Mouse (Mus musculus): ENCODE results near the gene Tsacc. TPM values are rescaled to one million over a fixed set of nuclear protein-coding genes. Genes with fewer than 3 reads are reported as not detected.

The Tsacc gene
- polyA plus RNA-seq, 1 experiment, result 4.0 TPM

DNA sequence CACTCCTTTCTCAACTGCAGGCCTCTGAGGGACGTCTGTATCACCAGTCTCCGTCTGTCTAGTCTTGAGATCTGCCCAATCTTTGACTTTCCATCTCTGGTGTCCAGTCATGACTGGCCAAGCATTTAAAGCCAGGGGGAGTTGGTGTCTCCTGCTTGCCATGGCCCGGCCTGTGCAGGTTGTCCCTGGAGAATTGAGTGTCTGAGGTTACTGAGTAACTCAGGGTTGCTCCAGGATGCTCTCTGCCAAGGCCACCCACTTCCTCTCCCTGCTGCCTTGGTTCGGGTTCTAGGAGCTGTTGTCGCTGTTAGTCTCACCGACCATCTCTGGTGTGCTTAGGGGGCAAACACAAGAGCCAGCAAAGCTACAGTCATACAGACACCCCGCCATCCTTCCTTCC lies 40.4 kb downstream of the Tsacc start:
- WGBS, result 86% methylated on average over 7 of the region's 7 CpGs
- H3K27ac ChIP-seq (ENCODE audit: insufficient read depth, low read length), result no peak overlapping the region
- H3K4me1 ChIP-seq (ENCODE audit: control insufficient read depth, insufficient read depth, low read length), result no peaks in the 10 kb centered on the region; the same call in 1 of the 2 replicates
- TF ChIP-seq POLR2A (IDR thresholded peaks at IDR 0.05; ENCODE audit: borderline replicate concordance, insufficient read depth, low read length), result no peak
- TF ChIP-seq CTCF (IDR thresholded peaks at IDR 0.05; ENCODE audit: borderline replicate concordance, insufficient read depth, low read depth, low read length), result no peak
- no peaks in the 10 kb centered on the region for H3K27me3 ChIP-seq (ENCODE audit: control insufficient read depth, insufficient read depth, low read length)
- no peak overlapping the region for H3K4me3 ChIP-seq (replicated peaks; ENCODE audit: insufficient read depth, low read depth, low read length)
- DNase-seq, result no peak

DNA sequence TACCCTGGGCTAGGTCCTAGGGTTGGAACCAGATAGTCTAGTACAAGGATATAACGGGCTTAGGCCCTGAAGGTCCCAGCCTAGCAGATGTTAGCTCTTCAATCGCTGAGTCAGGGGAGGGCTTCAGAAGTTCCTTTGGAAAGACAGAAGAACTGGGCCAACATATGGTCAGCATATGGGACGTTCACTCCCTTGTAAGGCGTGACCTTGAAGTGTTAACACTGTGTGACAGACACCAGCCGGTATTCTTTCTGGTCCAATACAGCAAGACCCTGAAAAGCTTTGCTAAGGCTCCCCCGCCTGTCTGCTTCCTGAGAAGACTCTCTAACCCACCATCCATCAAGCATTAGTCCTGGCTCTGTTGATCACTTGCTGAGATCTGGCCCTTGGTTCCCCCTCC lies 40.8 kb downstream of the Tsacc start:
- TF ChIP-seq POLR2A (IDR thresholded peaks at IDR 0.05; ENCODE audit: borderline replicate concordance, insufficient read depth, low read length) (no peak), CTCF (IDR thresholded peaks at IDR 0.05; ENCODE audit: borderline replicate concordance, insufficient read depth, low read depth, low read length) (no peak)
- Histone ChIP-seq H3K4me3 (replicated peaks; ENCODE audit: insufficient read depth, low read depth, low read length) (no peak overlapping the region), H3K27ac (ENCODE audit: insufficient read depth, low read length) (no peak overlapping the region), H3K27me3 (ENCODE audit: control insufficient read depth, insufficient read depth, low read length) (no peaks in the 10 kb centered on the region), H3K4me1 (ENCODE audit: control insufficient read depth, insufficient read depth, low read length) (no peaks in the 10 kb centered on the region; the same call in 1 of the 2 replicates)
- WGBS, result 76% methylated on average over 6 of the region's 6 CpGs
- no peak for DNase-seq

DNA sequence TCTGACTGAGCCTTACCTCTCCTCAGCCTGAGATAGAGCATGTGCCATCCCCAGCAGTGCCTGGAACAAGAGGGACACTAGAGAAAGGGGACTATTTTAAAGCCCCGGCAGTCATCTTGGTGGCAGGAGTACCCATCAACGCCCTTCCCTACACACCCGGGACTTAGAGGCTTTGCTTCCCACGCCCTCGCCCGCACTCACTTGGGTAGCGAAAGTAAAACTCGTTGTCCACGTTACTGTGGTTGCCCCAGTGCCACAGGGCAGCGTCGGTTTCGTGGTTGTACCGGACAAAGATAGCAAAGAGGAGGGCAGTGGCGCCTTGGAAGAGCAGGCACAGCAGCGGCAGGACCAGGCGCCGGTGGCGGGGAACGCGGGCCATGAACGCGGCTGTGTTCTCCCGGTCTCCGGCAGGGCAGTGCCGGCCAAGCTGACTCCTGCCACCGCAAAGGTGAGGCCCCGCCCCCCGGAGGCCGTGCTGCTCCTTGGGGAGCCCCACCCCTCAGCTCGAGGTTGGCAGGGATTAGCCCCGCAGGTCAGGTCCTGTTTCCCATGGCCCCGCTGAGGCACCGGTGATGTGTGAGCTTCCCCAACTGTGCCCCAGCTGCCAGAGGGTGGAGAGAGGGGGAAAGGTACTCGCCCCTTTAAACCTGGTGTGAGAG lies 42.4 kb downstream of the Tsacc start, which contains the start of gene Rhbg:
TSS of gene Rhbg (minus strand) at position 442 of the 659 bp plus-strand sequence.
- Histone ChIP-seq H3K27ac (ENCODE audit: insufficient read depth, low read length) (no peak within 1 kb of the TSS), H3K4me3 (replicated peaks; ENCODE audit: insufficient read depth, low read depth, low read length) (peak within 1 kb of the TSS; percentile 58), H3K27me3 (ENCODE audit: control insufficient read depth, insufficient read depth, low read length) (no peaks in the 10 kb centered on the region), H3K4me1 (ENCODE audit: control insufficient read depth, insufficient read depth, low read length) (no peaks in the 10 kb centered on the region; the same call in 1 of the 2 replicates)
- peak; percentile 68 to 70 for DNase-seq
- no peak for TF ChIP-seq CTCF (IDR thresholded peaks at IDR 0.05; ENCODE audit: borderline replicate concordance, insufficient read depth, low read depth, low read length)
- TF ChIP-seq POLR2A (IDR thresholded peaks at IDR 0.05; ENCODE audit: borderline replicate concordance, insufficient read depth, low read length), result no peak
- 2% methylated on average over 34 of the region's 34 CpGs for WGBS

DNA sequence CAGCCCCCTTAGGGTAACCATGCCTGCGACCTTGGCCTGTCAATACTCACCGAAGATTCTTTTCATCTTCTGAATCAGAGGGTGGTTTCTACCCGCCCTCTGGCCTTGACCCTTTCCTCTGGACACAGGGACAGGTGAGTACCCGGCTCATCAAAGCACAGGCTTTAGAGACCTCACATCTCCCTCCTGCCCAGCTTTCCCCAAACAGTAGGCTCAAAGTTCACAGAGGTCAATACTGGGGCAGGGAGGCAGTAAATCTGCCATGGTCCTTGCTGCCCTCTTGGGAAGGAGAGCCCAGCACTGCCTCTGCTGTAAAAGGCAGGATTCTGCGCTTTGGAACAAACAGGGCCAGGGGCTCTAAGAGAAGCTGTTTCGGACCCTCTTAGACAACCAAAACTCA lies 44.1 kb downstream of the Tsacc start:
- TF ChIP-seq CTCF (IDR thresholded peaks at IDR 0.05; ENCODE audit: borderline replicate concordance, insufficient read depth, low read depth, low read length), result no peak
- Histone ChIP-seq H3K27me3 (ENCODE audit: control insufficient read depth, insufficient read depth, low read length) (no peaks in the 10 kb centered on the region), H3K27ac (ENCODE audit: insufficient read depth, low read length) (no peak overlapping the region), H3K4me3 (replicated peaks; ENCODE audit: insufficient read depth, low read depth, low read length) (no peak overlapping the region), H3K4me1 (ENCODE audit: control insufficient read depth, insufficient read depth, low read length) (no peaks in the 10 kb centered on the region; the same call in 1 of the 2 replicates)
- DNase-seq, result no peak
- WGBS, result 88% methylated on average over 6 of the region's 6 CpGs

DNA sequence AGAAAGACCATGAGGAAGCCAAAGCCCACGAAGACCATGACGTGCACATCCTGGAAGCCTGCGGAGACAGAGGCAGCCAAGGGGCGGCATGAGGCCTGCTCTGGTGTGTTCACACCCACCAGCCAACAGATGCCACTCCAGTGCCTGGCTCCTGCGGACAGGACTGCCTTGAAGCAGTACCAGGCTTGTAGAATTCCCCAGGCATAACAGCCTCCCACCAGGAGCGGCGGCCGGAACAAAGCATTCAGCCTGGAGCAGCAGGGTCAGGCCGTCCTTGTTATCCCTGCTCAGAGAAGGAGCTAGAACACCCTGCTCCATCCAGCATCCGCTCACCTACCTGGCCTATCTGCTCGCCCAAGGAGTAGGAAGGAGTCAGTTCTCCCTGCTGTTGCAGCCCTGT lies 48.4 kb downstream of the Tsacc start:
- Histone ChIP-seq H3K4me1 (ENCODE audit: control insufficient read depth, insufficient read depth, low read length) (no peaks in the 10 kb centered on the region), H3K4me3 (replicated peaks; ENCODE audit: insufficient read depth, low read depth, low read length) (no peak overlapping the region), H3K27ac (ENCODE audit: insufficient read depth, low read length) (no peak overlapping the region), H3K27me3 (ENCODE audit: control insufficient read depth, insufficient read depth, low read length) (no peaks in the 10 kb centered on the region)
- 46% methylated on average over 11 of the region's 11 CpGs for WGBS
- TF ChIP-seq CTCF (IDR thresholded peaks at IDR 0.05; ENCODE audit: borderline replicate concordance, insufficient read depth, low read depth, low read length) (no peak), POLR2A (IDR thresholded peaks at IDR 0.05; ENCODE audit: borderline replicate concordance, insufficient read depth, low read length) (no peak)
- no peak for DNase-seq

DNA sequence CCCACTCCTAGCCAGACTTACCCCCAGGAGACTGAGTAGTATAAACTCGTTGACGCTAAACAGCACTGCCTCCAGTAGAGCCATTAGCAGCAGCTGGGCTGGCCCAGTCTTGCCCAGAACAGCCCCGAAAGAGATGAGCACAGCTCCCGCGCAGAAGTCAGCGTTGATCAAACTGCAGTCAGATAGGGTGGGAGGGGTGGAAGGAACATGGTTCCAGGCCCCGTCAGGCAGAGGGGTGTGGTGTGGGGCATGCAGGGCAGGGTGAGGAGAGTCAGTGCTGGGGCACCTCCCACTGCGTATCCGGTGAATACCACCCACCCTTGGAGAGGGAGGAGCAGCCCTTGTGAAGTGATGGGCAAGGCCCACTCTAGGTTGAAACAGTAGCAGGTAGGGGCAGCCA lies 49.1 kb downstream of the Tsacc start:
- Histone ChIP-seq H3K27ac (ENCODE audit: insufficient read depth, low read length) (no peak overlapping the region), H3K4me1 (ENCODE audit: control insufficient read depth, insufficient read depth, low read length) (no peaks in the 10 kb centered on the region), H3K4me3 (replicated peaks; ENCODE audit: insufficient read depth, low read depth, low read length) (no peak overlapping the region), H3K27me3 (ENCODE audit: control insufficient read depth, insufficient read depth, low read length) (no peaks in the 10 kb centered on the region)
- TF ChIP-seq CTCF (IDR thresholded peaks at IDR 0.05; ENCODE audit: borderline replicate concordance, insufficient read depth, low read depth, low read length) (no peak), POLR2A (IDR thresholded peaks at IDR 0.05; ENCODE audit: borderline replicate concordance, insufficient read depth, low read length) (no peak)
- DNase-seq, result no peak
- 68% methylated on average over 9 of the region's 9 CpGs for WGBS

DNA sequence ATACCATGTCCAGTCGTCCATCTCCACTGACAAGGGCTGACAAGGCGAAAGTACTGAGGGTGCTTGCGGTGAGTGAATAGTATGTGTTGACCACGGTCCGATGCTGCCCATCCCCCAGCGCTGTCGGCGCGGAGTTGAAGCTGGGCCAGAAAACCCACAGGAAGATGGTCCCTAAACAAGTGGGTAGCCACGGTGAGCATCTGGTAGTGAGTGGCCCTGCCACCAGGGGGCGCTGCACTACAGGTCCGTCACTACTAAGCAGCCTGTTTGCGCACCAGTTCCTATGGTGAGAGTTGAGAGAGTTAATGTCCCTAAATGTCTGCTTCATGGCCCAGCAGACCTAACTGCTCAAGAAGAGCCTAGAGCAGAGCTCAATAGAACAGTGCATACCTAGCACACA lies 51.0 kb downstream of the Tsacc start:
- DNase-seq, result peak; percentile 54 to 73
- TF ChIP-seq POLR2A (IDR thresholded peaks at IDR 0.05; ENCODE audit: borderline replicate concordance, insufficient read depth, low read length) (no peak), CTCF (IDR thresholded peaks at IDR 0.05; ENCODE audit: borderline replicate concordance, insufficient read depth, low read depth, low read length) (peak; percentile 86)
- WGBS, result 17% methylated on average over 13 of the region's 13 CpGs
- no peak overlapping the region for H3K27ac ChIP-seq (ENCODE audit: insufficient read depth, low read length)
- H3K4me1 ChIP-seq (ENCODE audit: control insufficient read depth, insufficient read depth, low read length), result no peaks in the 10 kb centered on the region
- H3K4me3 ChIP-seq (replicated peaks; ENCODE audit: insufficient read depth, low read depth, low read length), result no peak overlapping the region
- no peaks in the 10 kb centered on the region for H3K27me3 ChIP-seq (ENCODE audit: control insufficient read depth, insufficient read depth, low read length)

DNA sequence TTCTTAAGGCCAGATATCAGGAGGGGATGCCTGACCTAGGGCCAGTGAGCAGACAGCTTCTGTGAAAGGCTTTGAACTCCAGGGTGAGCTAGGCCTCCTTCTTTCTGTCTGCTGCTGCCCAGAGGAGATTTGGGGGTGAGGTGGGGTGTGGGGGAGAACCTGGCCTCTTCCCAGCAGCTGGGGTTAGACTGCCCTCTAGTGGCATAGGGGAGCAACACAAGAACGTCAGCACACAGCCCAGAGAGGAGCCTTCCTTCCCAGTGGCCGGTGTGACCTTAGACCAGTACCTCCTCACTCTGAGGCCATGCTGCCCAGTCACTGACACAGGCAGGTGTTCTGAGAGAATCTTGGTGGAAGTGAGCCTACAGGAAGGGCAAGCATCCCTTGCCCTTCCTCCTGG lies 52.7 kb downstream of the Tsacc start:
- 42% methylated on average over 2 of the region's 2 CpGs for WGBS
- Histone ChIP-seq H3K27me3 (ENCODE audit: control insufficient read depth, insufficient read depth, low read length) (no peaks in the 10 kb centered on the region), H3K4me3 (replicated peaks; ENCODE audit: insufficient read depth, low read depth, low read length) (no peak overlapping the region), H3K4me1 (ENCODE audit: control insufficient read depth, insufficient read depth, low read length) (peaks cover 2% of the 10 kb centered on the region; the same call in 1 of the 2 replicates), H3K27ac (ENCODE audit: insufficient read depth, low read length) (no peak overlapping the region)
- DNase-seq, result peak; percentile 56 to 74
- TF ChIP-seq CTCF (IDR thresholded peaks at IDR 0.05; ENCODE audit: borderline replicate concordance, insufficient read depth, low read depth, low read length) (peak; percentile 90), POLR2A (IDR thresholded peaks at IDR 0.05; ENCODE audit: borderline replicate concordance, insufficient read depth, low read length) (no peak)

All from cerebellum, adult 2 months (tissue).